Mouse (Mus musculus): ENCODE results near the gene Vmn2r79.
"Not testable (repeated sequence)": the region's sequence is repeated elsewhere in the genome, so short reads cannot be mapped to it uniquely, and the experiment has no call there.

Gene Vmn2r79

DNA sequence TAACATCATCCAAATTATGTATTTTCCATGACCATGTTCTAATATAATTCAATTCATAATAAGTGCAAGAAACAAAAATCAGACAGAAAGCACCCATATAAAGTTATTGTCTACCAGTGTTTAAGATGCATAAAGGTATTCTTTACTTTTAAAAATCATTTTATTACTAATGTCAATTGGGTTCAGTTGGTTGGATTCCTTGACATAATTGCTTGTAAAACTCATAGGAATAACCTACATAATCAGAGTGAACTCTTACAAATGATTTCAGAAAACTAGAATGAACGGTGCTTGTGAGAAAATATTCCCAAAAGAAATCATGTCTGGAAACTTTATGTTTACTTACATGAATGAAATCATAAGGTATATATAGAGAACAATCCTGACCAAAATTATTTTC is at the start of gene Vmn2r79:
Vmn2r79 (plus strand) TSS at position 301 of the 400 bp plus-strand sequence.
- not testable (repeated sequence) for DNase-seq

- DNase-seq, result no peak
These were observed 1.2 kb upstream of the Vmn2r79 start for GRCm38 (mm10) chr7:86994700-86995099.

DNA sequence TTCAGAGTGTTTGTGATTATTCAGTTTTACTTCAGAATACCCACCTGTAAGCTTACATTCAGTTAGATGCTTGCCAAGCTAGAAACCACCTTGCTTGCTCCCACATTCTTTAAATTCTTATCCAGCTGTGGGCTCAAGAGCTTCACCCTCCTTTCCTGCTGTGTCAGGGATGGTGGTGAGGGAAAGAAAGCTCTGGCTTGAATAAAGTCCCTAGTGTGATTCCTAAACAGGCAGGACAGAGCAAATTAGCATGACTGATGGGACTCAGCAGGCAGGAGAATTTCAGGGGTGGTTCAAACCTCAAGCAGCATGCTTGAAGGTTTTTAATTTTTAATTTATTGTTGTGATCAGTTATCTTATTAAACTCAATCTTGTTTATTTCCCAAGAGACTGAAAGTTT is 30.6 kb downstream of the Vmn2r79 start:
- not testable (repeated sequence) for DNase-seq

GRCm38 (mm10) chr7:87063576-87063975 is 67.7 kb downstream of the Vmn2r79 start:
- no peak for DNase-seq

Data from lung, postnatal 10 days (tissue).